Mouse (Mus musculus) testis, adult 2 months (tissue): ENCODE measurements around the gene Stk33. TPM values are rescaled to one million over a fixed set of nuclear protein-coding genes. Genes with fewer than 3 reads are reported as not detected.
"Not testable (repeated sequence)": the region's sequence is repeated elsewhere in the genome, so short reads cannot be mapped to it uniquely, and the experiment has no call there.

Source experiments
- H3K27ac ChIP-seq: fragments of 200-500 bp; 2 replicates; pipeline ENCODE4 v1.5.1; 2012; ENCODE audit warnings: low read depth, low read length; ENCODE audit not compliant: control insufficient read depth, insufficient read depth
- H3K27me3 ChIP-seq: fragments of 200-500 bp; 2 replicates; pipeline ENCODE4 v1.6.1; 2012; ENCODE audit warnings: mild to moderate bottlenecking, low read length, moderate library complexity; ENCODE audit not compliant: control insufficient read depth, insufficient read depth
- H3K36me3 ChIP-seq: fragments of 200-500 bp; 2 replicates; pipeline ENCODE4 v1.6.1; 2012; ENCODE audit warnings: mild to moderate bottlenecking, low read length; ENCODE audit not compliant: control insufficient read depth, insufficient read depth
- H3K4me1 ChIP-seq: fragments of 200-500 bp; 2 replicates; pipeline ENCODE4 v1.6.1; 2012; ENCODE audit warnings: low read length; ENCODE audit not compliant: control insufficient read depth, insufficient read depth
- H3K4me3 ChIP-seq: fragments of 200-500 bp; 2 replicates; pipeline ENCODE4 v1.5.1; 2012; ENCODE audit warnings: low read depth, mild to moderate bottlenecking, low read length, moderate library complexity, mixed read lengths; ENCODE audit not compliant: control insufficient read depth
- CTCF ChIP-seq: fragments of 200-500 bp; IDR thresholded peaks from 2 replicates; pipeline ENCODE4 v1.5.1; 2012; ENCODE audit warnings: low read depth, mild to moderate bottlenecking, inconsistent platforms, low read length, moderate library complexity; ENCODE audit not compliant: control insufficient read depth, insufficient read depth, insufficient replicate concordance
- POLR2A ChIP-seq: fragments of 200-500 bp; IDR thresholded peaks from 2 replicates; pipeline ENCODE4 v1.6.1; 2012; ENCODE audit warnings: low read depth, mild to moderate bottlenecking, inconsistent platforms, low read length, moderate library complexity; ENCODE audit not compliant: control insufficient read depth
- polyA plus RNA-seq: library from polyadenylated mRNA; depleted of rRNA; stranded (reverse); fragments of >200 nt; gene quantifications from 2 replicates; pipeline ENCODE4 v1.2.3, GENCODE M21; 2012

Stk33 gene
- polyA plus RNA-seq, 1 experiment = 132 TPM

DNA sequence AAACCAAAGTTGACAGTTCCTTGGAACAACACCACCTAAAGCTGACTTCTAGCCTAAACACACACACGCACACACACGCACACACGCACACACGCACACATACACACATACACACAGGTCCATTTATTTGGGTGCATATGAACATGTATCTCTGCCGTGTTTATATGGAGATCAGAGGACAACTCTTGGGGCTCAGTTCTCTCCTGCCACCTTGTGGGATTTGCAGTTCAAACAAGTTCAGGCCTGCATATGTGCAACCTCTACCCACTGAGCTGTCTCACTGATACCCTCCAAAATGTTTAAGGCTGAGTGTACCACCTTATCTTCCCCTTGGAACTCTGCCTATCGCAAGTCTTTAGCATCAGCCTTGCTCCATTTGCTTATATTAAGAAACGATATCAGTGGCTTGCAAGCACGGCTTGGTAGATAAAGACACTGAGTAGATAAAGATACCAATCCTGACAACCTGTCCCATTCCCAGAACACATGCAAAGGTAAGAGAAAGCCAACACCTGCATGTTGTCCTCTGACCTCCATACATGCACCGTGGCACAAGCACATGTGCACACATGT, 1.9 kb upstream of the Stk33 start:
- no peak for TF ChIP-seq CTCF
- TF ChIP-seq POLR2A = no peak
- Histone ChIP-seq H3K4me1 (peaks cover 2% of the 10 kb centered on the region), H3K27me3 (no peaks in the 10 kb centered on the region), H3K27ac (no peak overlapping the region), H3K4me3 (peak overlapping the region; percentile 74), H3K36me3 (peaks cover 2% of the 10 kb centered on the region)

GRCm38 (mm10) chr7:109424422-109425159, 14.3 kb downstream of the Stk33 start:
- Histone ChIP-seq H3K36me3 (no peaks in the 10 kb centered on the region), H3K27me3 (no peaks in the 10 kb centered on the region), H3K4me3 (no peak overlapping the region), H3K27ac (no peak overlapping the region), H3K4me1 (no peaks in the 10 kb centered on the region)
- TF ChIP-seq CTCF (no peak), POLR2A (no peak)

DNA sequence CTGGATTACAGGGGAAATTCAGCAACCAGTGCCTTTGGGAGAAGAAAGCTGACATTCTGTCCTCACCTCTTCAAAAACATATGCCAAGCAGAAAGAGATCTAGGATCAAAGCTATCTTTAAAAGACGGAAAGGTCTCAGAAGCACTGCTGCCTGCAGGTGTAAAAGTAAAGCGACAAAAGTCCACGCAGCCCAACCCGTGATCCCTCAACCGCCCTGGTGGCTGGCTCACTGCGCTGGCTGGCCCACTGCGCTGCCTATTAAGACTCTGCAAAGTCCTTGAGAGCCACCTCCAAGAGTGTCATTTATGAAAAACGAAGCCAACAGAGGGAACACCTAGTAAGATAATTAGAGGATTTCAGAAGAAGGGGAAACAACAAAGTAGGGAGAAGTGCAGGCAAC, 16.1 kb downstream of the Stk33 start:
- no peak overlapping the region for H3K27ac ChIP-seq
- TF ChIP-seq POLR2A = no peak
- TF ChIP-seq CTCF = no peak
- no peaks in the 10 kb centered on the region for H3K4me1 ChIP-seq
- no peaks in the 10 kb centered on the region for H3K36me3 ChIP-seq
- H3K4me3 ChIP-seq = no peak overlapping the region
- H3K27me3 ChIP-seq = no peaks in the 10 kb centered on the region

- Histone ChIP-seq H3K27ac (no peak overlapping the region), H3K4me3 (no peak overlapping the region)
- no peak for TF ChIP-seq POLR2A
- no peak for TF ChIP-seq CTCF
Measured at GRCm38 (mm10) chr7:109405491-109405890, 33.4 kb downstream of the Stk33 start.

DNA sequence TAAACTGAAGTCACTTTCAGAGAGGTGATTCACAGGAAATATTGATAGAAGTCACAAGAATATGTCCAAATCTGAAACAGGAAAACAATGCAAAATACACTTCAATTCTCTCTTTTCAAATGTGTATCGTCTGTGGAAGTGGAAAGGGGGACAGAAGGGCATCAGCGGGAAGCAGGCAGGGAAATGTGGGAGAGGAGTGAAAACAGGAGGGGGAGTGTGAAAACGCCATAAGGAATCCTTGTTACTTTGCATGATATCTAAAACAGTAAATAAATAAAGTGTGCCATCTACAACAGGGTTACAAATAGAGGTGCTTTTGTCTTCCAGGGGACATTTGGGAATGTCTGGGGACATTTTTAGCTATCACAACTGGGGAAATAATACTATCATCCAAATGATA, 39.6 kb downstream of the Stk33 start:
- no peaks in the 10 kb centered on the region for H3K36me3 ChIP-seq
- TF ChIP-seq CTCF (no peak), POLR2A (no peak)
- H3K27me3 ChIP-seq = no peaks in the 10 kb centered on the region
- no peak overlapping the region for H3K4me3 ChIP-seq
- H3K27ac ChIP-seq = no peak overlapping the region
- no peaks in the 10 kb centered on the region for H3K4me1 ChIP-seq

More at GRCm38 (mm10) chr7:109405491-109405890, 33.4 kb downstream of the Stk33 start:
- no peaks in the 10 kb centered on the region for H3K4me1 ChIP-seq
- no peaks in the 10 kb centered on the region for H3K36me3 ChIP-seq
- no peaks in the 10 kb centered on the region for H3K27me3 ChIP-seq

GRCm38 (mm10) chr7:109381131-109381530, 57.8 kb downstream of the Stk33 start:
- TF ChIP-seq POLR2A (no peak), CTCF (no peak)
- H3K4me1 ChIP-seq = no peaks in the 10 kb centered on the region
- H3K27me3 ChIP-seq = no peaks in the 10 kb centered on the region
- no peak overlapping the region for H3K27ac ChIP-seq
- H3K36me3 ChIP-seq = no peaks in the 10 kb centered on the region
- H3K4me3 ChIP-seq = no peak overlapping the region

DNA sequence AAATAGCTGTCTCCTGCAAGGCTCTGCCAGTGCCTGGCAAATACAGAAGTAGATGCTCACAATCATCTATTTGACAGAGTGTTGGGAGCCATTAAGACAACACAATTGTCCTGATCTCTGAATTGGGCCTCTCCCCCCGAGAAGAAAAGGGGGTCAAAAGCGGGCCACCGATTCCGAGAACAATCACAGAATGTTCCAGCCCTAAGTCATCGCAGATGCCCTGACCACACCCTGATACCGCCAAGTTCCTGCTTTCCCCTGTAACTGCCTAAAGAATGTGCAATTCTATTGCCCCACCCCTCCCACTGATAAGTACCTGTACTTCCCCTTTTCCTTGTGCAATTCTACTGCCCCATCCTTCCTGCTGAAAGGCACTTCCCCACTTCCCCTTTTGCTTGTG, 65.3 kb downstream of the Stk33 start:
- not testable (repeated sequence) for H3K4me1 ChIP-seq, H3K4me3 ChIP-seq, H3K27ac ChIP-seq, H3K27me3 ChIP-seq, H3K36me3 ChIP-seq
